Mouse (Mus musculus) lung, adult 2 months (tissue): ENCODE measurements around the gene Nkx1-2.

Experiments
- CTCF ChIP-seq: fragments of 200-500 bp; IDR thresholded peaks from 2 replicates; pipeline ENCODE4 v1.5.1; 2011; ENCODE audit warnings: mild to moderate bottlenecking, low read length, control low read depth; ENCODE audit not compliant: insufficient read depth
- POLR2A ChIP-seq: fragments of 200-500 bp; IDR thresholded peaks from 2 replicates; pipeline ENCODE4 v1.6.1; 2011; ENCODE audit warnings: low read depth, mild to moderate bottlenecking, control low read depth, low read length, borderline replicate concordance; ENCODE audit errors: extremely low read depth

- TF ChIP-seq CTCF, result no peak
- peak; percentile 99 for TF ChIP-seq POLR2A
These were observed 23.3 kb downstream of the Nkx1-2 start, which contains the start of gene Oat for GRCm38 (mm10) chr7:132576116-132576650.
